Mouse (Mus musculus) forebrain, embryonic 13.5 days (tissue): ENCODE results near the gene Samhd1. TPM values are rescaled to one million over a fixed set of nuclear protein-coding genes. Genes with fewer than 3 reads are reported as not detected.

Experiments
- ATAC-seq: fragments of 200-750 bp; cut with Nextera tagmentation; 2 replicates; pipeline ENCODE4 v1.8.0; 2017
- H3K27ac ChIP-seq: fragments of 300-500 bp; sonication (generic); 2 replicates; pipeline ENCODE4 v1.5.1; 2015; ENCODE audit warnings: inconsistent platforms, mild to moderate bottlenecking, moderate library complexity
- H3K27me3 ChIP-seq: fragments of 300-500 bp; sonication (generic); 2 replicates; pipeline ENCODE4 v1.6.1; 2015; ENCODE audit warnings: mild to moderate bottlenecking, inconsistent platforms
- H3K36me3 ChIP-seq: fragments of 300-500 bp; sonication (generic); 2 replicates; pipeline ENCODE4 v1.6.1; 2015; ENCODE audit warnings: mild to moderate bottlenecking, inconsistent platforms; ENCODE audit not compliant: poor library complexity, severe bottlenecking
- H3K4me1 ChIP-seq: fragments of 300-500 bp; sonication (generic); 2 replicates; pipeline ENCODE4 v1.6.1; 2015; ENCODE audit warnings: inconsistent platforms
- H3K4me2 ChIP-seq: fragments of 300-500 bp; sonication (generic); 2 replicates; pipeline ENCODE4 v1.6.1; 2015; ENCODE audit warnings: inconsistent platforms, mild to moderate bottlenecking, moderate library complexity
- H3K4me3 ChIP-seq: fragments of 300-500 bp; sonication (generic); 2 replicates; pipeline ENCODE4 v1.5.1; 2015; ENCODE audit warnings: mild to moderate bottlenecking, inconsistent platforms
- H3K9ac ChIP-seq: fragments of 300-500 bp; sonication (generic); 2 replicates; pipeline ENCODE4 v1.6.1; 2015; ENCODE audit warnings: mild to moderate bottlenecking, inconsistent platforms
- H3K9me3 ChIP-seq: fragments of 300-500 bp; sonication (generic); replicated peaks from 2 replicates; pipeline ENCODE4 v1.6.1; 2016; ENCODE audit warnings: inconsistent platforms
- WGBS: fragments of 180-500 bp; shearing (Covaris S2); methylation state at CpG from one replicate; pipeline ENCODE4 v1.1.7; 2015; 5-methylcytosine and 5-hydroxymethylcytosine counted together
- polyA plus RNA-seq: library from polyadenylated mRNA; unstranded; fragments of >200 nt; fragmentation: Nextera tagmentation; extraction: Ambion mirVana; gene quantifications from 2 replicates; pipeline ENCODE4 v1.2.1, GENCODE M21; 2015

Samhd1 gene
- polyA plus RNA-seq, 1 experiment from 2014 or later, result 13.9 TPM

DNA sequence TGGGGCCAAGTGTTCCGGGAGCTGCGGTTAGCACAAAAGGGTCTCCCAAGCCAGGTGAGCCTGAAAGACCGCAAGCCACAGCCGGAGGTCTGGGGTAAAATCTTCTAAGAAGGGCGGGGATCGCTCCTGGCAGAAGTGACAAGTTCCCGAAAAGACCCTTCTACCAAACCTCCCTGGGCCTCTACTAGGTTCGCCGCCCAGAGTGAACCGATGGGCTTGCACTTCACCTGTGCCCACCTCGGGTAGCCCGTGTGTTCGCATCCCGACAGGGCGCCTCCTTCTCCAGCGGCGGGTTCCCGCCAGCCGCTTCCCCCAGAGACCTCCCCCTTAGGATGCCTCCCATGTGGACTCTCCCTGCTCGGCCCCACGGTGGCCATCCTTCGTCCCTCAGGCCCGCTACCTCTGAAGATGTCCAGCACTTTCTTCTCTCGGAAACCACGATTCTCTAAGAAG lies 560 bp downstream of the Samhd1 start:
- peak overlapping the region; percentile 96 for H3K4me2 ChIP-seq
- no peaks in the 10 kb centered on the region for H3K36me3 ChIP-seq
- H3K9ac ChIP-seq, result peak overlapping the region; percentile 80
- H3K4me1 ChIP-seq, result peaks cover 8% of the 10 kb centered on the region
- no peaks in the 10 kb centered on the region for H3K27me3 ChIP-seq
- peak; percentile 59 for ATAC-seq
- WGBS, result under 1% methylated on average over 25 of the region's 25 CpGs
- no peak overlapping the region for H3K27ac ChIP-seq
- no peaks in the 10 kb centered on the region; the same call in 1 of the 2 replicates for H3K9me3 ChIP-seq
- peak overlapping the region; percentile 71 for H3K4me3 ChIP-seq

DNA sequence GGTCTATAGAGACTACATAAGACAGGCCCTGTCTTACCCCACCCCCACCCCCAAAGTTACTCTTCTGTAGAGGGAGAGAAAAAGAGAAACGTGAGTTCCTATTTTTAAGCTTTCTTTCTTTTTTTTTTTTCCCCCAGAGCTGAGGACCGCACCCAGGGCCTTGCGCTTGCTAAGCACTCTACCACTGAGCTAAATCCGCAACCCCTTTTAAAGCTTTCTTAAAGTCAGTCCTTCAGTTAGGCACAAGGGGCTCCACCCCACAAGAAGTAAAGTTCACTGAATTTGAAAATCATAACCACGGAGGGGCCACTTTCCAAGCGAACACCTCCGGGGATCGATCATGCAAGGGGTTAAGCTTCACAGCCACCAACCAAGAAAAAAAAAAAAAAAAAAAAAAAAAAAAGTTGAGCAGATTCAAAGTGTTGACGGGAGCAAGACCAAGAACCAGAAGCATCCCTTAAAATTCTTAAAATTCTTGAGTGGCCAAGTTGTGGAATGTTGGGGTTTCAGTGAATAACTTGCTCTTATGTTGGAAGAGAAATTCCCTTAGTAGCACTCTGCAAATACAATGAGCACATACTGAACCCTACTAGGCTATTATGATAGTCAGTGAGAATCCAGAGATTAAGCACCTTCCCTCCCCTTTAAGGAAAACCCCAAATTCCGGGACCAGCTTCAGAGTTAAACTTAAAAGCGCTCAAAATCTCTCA lies 1.1 kb downstream of the Samhd1 start:
- Histone ChIP-seq H3K36me3 (no peaks in the 10 kb centered on the region), H3K4me1 (peaks cover 8% of the 10 kb centered on the region), H3K4me3 (peak overlapping the region; percentile 71), H3K27ac (no peak overlapping the region), H3K4me2 (peak overlapping the region; percentile 96), H3K9me3 (no peaks in the 10 kb centered on the region), H3K27me3 (no peaks in the 10 kb centered on the region), H3K9ac (peak overlapping the region; percentile 80)
- whole genome bisulfite sequencing, result 16% methylated on average over 11 of the region's 11 CpGs
- no peak for ATAC-seq

DNA sequence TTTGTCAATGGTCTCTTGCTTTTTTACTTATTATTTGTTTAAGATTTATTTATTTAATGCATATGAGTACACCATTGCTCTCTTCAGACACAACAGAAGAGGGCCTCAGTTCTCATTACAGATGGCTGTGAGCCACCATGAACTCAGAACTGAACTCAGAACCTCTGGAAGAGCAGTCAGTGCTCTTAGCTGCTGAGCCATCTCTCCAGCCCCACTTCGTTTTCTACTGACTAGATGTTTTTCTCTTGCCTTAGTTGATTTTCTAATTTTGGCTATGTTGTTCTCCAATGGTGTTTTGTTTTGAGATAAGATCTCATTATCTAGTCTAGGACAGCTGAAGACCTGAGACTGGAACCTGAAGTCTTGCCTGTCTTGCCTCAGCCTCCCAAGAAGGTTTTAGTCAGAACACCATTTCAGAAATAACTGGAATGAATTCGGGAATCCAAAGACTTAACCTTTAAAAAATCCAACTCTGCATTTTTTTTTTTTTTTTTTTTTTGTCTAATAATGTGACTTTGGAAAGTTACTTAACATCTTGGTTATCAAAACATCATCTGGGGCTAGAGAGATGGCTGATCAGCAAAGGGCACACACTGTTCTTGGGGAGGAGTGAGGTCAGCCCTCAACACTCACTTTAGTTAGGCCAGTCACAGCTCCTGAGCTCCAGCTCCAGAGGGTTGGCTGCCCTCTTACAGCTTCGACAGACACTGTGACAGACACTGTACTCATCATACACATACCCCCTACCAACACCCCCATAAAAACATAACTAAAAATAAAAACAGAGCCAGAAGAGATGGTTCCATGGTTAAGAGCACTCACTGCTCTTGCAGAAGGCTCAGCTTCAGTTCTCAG lies 2.2 kb downstream of the Samhd1 start:
- ATAC-seq, result no peak
- no peak overlapping the region for H3K4me3 ChIP-seq

GRCm38 (mm10) chr2:157132086-157132485 lies 3.0 kb downstream of the Samhd1 start:
- H3K36me3 ChIP-seq, result peaks cover under 1% of the 10 kb centered on the region; the same call in 1 of the 2 replicates
- H3K4me1 ChIP-seq, result peaks cover 8% of the 10 kb centered on the region
- H3K4me3 ChIP-seq, result no peak overlapping the region
- no peak overlapping the region for H3K4me2 ChIP-seq
- no peak for ATAC-seq
- 85% methylated on average over 1 of the region's 1 CpGs for WGBS
- no peak overlapping the region for H3K27ac ChIP-seq
- no peaks in the 10 kb centered on the region for H3K27me3 ChIP-seq
- no peak overlapping the region for H3K9ac ChIP-seq
- no peaks in the 10 kb centered on the region for H3K9me3 ChIP-seq

More for the DNA sequence above, 2.2 kb downstream of the Samhd1 start:
- H3K9ac ChIP-seq, result no peak overlapping the region
- no peaks in the 10 kb centered on the region for H3K27me3 ChIP-seq
- no peaks in the 10 kb centered on the region for H3K9me3 ChIP-seq
- no peak overlapping the region for H3K27ac ChIP-seq
- H3K4me2 ChIP-seq, result 0 out of 2 replicates have a peak overlapping the region, but pooled peaks have one; percentile 13
- WGBS, result 85% methylated on average over 3 of the region's 3 CpGs
- peaks cover 8% of the 10 kb centered on the region for H3K4me1 ChIP-seq
- H3K36me3 ChIP-seq, result no peaks in the 10 kb centered on the region; the same call in 1 of the 2 replicates

GRCm38 (mm10) chr2:157130813-157131514 lies 4.1 kb downstream of the Samhd1 start:
- peaks cover 12% of the 10 kb centered on the region; the same call in 1 of the 2 replicates for H3K36me3 ChIP-seq
- H3K27me3 ChIP-seq, result no peaks in the 10 kb centered on the region
- H3K9ac ChIP-seq, result no peak overlapping the region
- H3K9me3 ChIP-seq, result no peaks in the 10 kb centered on the region
- 92% methylated on average over 8 of the region's 8 CpGs for WGBS
- no peak overlapping the region for H3K27ac ChIP-seq
- H3K4me3 ChIP-seq, result no peak overlapping the region
- no peak for ATAC-seq
- no peak overlapping the region for H3K4me2 ChIP-seq
- H3K4me1 ChIP-seq, result peaks cover 8% of the 10 kb centered on the region

DNA sequence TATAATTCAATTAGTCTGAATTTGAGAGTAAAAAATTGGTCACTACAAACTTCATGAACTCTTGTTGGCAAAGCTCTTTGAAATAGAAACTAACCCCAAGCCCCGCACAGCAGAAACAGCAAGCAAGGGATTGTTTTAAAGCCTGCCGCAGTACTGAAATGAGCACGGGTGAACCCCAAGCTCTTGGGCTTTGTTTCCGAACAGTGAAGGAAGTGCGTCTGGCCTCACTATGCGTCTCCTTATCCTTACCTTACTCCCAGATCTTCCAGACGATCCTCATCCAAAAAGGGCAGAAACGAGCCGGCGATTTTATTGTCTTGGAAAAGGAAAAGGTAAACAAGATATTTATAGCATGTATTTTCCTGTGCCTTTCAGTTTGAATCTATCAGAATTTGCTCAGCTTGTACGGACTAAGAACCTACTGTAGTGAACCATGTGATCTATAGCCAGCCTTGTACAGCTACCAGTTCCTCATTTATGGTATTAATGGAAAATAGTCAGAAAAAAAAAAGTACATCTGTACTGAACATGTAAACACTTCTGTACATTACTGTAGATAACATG lies 5.4 kb downstream of the Samhd1 start:
- no peaks in the 10 kb centered on the region for H3K9me3 ChIP-seq
- H3K9ac ChIP-seq, result no peak overlapping the region
- H3K27me3 ChIP-seq, result no peaks in the 10 kb centered on the region
- no peak overlapping the region for H3K4me3 ChIP-seq
- no peak for ATAC-seq
- WGBS, result 88% methylated on average over 11 of the region's 11 CpGs
- no peak overlapping the region for H3K4me2 ChIP-seq
- no peak overlapping the region for H3K27ac ChIP-seq
- H3K36me3 ChIP-seq, result peaks cover 19% of the 10 kb centered on the region; the same call in 1 of the 2 replicates
- peaks cover 8% of the 10 kb centered on the region for H3K4me1 ChIP-seq

- ATAC-seq, result no peak
- Histone ChIP-seq H3K27ac (no peak overlapping the region), H3K27me3 (no peaks in the 10 kb centered on the region), H3K9me3 (no peaks in the 10 kb centered on the region), H3K4me2 (no peak overlapping the region), H3K4me1 (peaks cover 3% of the 10 kb centered on the region; the same call in 1 of the 2 replicates), H3K36me3 (peaks cover 19% of the 10 kb centered on the region; the same call in 1 of the 2 replicates), H3K9ac (no peak overlapping the region), H3K4me3 (no peak overlapping the region)
- WGBS, result 94% methylated on average over 4 of the region's 4 CpGs
Measured at GRCm38 (mm10) chr2:157129096-157129495, 6.0 kb downstream of the Samhd1 start.

DNA sequence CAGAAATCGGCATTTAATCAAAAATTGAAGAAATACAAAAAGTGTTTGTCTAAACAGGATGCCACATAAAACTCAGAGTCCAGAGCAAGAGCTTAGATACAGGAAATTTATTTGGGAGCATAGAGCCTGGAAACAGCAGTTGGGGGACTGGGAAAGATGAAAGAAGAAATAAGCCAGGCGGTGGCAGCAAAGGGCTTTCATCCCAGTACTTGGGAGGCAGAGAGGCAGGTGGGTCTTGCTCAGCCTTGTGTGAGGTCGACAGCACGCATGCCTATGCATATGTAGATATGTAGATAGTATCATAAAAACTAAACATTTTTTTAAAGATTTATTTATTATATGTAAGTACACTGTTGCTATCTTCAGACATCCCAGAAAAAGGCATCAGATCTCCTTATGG lies 7.0 kb downstream of the Samhd1 start:
- no peak for ATAC-seq
- H3K9me3 ChIP-seq, result no peaks in the 10 kb centered on the region
- no peak overlapping the region for H3K4me3 ChIP-seq
- peaks cover 19% of the 10 kb centered on the region; the same call in 1 of the 2 replicates for H3K36me3 ChIP-seq
- H3K27me3 ChIP-seq, result no peaks in the 10 kb centered on the region
- WGBS, result 63% methylated on average over 4 of the region's 4 CpGs
- H3K27ac ChIP-seq, result no peak overlapping the region
- H3K4me1 ChIP-seq, result no peaks in the 10 kb centered on the region
- no peak overlapping the region for H3K4me2 ChIP-seq
- H3K9ac ChIP-seq, result no peak overlapping the region

DNA sequence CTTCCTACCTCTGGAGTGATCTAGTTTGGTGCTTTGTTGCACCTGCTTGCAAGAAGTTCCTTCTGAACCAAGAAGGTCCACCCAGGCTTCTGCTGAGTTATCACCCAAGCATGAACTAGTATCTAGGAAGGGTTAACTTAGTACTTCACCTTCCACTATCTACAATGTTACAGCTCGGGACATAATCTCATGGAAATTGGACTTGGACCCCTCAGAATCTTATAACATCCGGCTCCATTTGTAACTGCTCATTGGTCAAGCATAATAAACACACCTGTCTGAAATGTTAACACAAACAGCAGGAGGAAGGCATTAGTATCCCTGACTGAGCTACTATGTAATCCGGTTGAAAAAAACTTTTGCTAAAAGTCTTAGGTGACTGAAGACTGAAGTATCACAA lies 7.7 kb downstream of the Samhd1 start:
- no peak overlapping the region for H3K4me3 ChIP-seq
- no peaks in the 10 kb centered on the region for H3K4me1 ChIP-seq
- H3K9ac ChIP-seq, result no peak overlapping the region
- ATAC-seq, result no peak
- 80% methylated on average over 3 of the region's 3 CpGs for whole genome bisulfite sequencing
- no peak overlapping the region for H3K27ac ChIP-seq
- H3K36me3 ChIP-seq, result peaks cover 19% of the 10 kb centered on the region; the same call in 1 of the 2 replicates
- H3K9me3 ChIP-seq, result no peaks in the 10 kb centered on the region
- no peaks in the 10 kb centered on the region for H3K27me3 ChIP-seq
- H3K4me2 ChIP-seq, result no peak overlapping the region

- no peaks in the 10 kb centered on the region for H3K9me3 ChIP-seq
- 90% methylated on average over 3 of the region's 3 CpGs for WGBS
- no peaks in the 10 kb centered on the region for H3K27me3 ChIP-seq
- H3K9ac ChIP-seq, result no peak overlapping the region
- no peaks in the 10 kb centered on the region for H3K4me1 ChIP-seq
- H3K4me3 ChIP-seq, result no peak overlapping the region
- peaks cover 29% of the 10 kb centered on the region; the same call in 1 of the 2 replicates for H3K36me3 ChIP-seq
- ATAC-seq, result no peak
- H3K4me2 ChIP-seq, result no peak overlapping the region
- no peak overlapping the region for H3K27ac ChIP-seq
Measured at GRCm38 (mm10) chr2:157125246-157125645, 9.8 kb downstream of the Samhd1 start.

GRCm38 (mm10) chr2:157121766-157122165 lies 13.3 kb downstream of the Samhd1 start:
- WGBS, result 92% methylated on average over 8 of the region's 8 CpGs
- H3K27ac ChIP-seq, result no peak overlapping the region
- H3K27me3 ChIP-seq, result no peaks in the 10 kb centered on the region
- no peak overlapping the region for H3K4me3 ChIP-seq
- H3K36me3 ChIP-seq, result peaks cover 32% of the 10 kb centered on the region
- no peak for ATAC-seq
- H3K4me1 ChIP-seq, result no peaks in the 10 kb centered on the region
- H3K4me2 ChIP-seq, result no peak overlapping the region
- no peaks in the 10 kb centered on the region for H3K9me3 ChIP-seq
- no peak overlapping the region for H3K9ac ChIP-seq
